Mouse (Mus musculus): Measurements from ENCODE around the gene Thap3.
A peak's percentile ranks its signal among the peaks of the same experiment; 100 is the strongest.

Thap3 gene

DNA sequence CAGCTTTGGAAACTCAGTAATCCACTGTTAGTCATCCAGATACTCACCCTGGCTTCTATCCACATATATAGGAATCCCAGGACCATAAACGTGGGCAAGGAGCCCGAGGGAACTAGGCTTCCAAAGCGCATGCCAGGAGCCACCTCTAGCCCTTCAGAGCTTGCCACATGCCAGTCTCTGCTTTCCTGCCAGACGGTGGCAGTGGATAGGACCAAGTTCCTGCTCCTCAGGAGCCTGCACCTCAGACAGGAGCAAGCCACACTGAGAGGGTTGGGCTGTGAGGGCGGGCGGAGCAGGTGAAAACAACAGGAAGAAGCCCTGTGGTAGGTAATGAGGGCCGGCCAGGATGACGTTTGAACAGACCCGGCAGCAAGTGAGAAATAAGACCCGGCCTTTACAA is 2.9 kb downstream of the Thap3 start:
- no peak for DNase-seq (ENCODE audit: low spot score in 2 of 2)

DNA sequence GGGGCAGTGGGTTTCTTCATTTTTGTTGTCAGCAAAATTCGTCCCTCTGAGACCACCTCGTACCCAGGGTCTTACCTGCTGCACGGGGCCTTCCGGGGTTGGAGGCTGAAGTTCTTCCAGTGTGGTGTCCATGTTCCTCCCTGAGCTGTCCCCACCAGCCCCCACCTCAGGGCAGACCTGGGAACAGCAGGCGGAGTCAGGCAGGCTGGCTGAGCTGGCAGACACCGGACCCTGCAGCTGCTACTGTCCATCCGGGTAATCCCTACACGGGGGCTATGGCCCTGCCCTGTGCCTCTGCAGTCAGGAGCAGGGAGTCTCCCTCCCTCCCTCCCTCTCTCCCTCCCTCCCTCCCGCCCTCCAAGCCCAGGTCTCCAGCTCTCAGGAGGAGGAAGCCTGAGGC is 5.2 kb downstream of the Thap3 start:
- no peak for DNase-seq (ENCODE audit: low spot score in 2 of 2)

DNA sequence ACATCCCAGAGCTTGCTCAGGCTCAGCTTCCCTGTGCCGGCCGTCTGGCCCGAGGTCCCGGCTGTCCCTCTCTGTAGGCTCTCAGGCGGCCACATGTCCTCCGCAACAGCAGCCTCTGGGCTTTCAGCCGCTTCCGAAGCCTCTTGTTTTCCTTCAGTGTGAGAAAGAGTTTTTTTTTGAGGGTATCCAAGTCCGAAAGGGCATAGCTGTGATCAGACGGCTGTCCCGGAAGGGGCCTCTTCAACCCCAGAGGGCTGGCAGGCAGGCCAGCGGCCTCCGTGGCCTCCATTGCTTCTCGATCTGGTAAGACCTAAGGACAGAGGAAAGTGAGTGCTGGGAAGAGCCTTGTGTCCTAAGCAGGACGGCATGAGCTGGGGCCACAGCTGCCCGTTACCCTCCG is 5.8 kb downstream of the Thap3 start:
- DNase-seq (ENCODE audit: low spot score in 2 of 2): no peak

DNA sequence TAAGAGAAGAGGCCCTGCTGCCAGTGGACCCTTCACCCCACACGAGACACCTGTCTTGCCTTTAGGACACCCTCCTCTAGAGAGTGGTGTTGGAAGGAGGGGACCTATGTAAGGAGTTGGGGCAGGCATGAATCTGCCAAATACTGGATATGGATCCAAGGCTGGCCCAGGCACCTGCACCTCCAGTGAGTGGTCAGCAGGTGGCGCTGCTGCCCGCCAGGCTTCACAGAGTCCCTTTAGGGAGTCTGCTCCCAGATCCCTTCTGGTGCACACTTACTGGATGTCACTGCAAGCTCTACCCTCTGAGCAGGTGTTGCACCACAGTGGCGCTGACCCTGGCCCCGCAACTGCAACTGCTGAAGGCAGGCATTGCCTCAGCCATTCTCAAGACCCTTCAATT is 7.4 kb downstream of the Thap3 start:
- peak; percentile 79 to 82 for DNase-seq (ENCODE audit: low spot score in 2 of 2)

DNA sequence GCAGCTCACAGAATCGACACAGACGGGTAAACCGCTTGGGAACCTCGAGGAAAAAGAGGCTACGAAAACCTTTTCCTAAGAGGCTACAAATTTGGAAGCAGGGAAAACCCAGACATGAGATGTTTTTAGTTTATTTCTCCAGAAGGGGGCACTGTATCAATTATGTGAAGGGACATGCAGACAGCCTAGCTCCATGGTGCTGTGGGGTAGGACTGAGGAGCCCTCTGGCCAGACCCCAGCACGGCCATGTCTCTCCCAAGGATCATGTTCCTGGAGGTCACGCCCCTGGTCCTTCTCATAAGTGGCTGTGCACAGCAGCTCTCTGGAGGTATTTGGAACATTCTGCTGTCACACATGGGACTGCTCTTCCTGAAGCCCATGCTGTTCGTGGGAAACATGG is 8.1 kb downstream of the Thap3 start:
- DNase-seq (ENCODE audit: low spot score in 2 of 2): no peak

DNA sequence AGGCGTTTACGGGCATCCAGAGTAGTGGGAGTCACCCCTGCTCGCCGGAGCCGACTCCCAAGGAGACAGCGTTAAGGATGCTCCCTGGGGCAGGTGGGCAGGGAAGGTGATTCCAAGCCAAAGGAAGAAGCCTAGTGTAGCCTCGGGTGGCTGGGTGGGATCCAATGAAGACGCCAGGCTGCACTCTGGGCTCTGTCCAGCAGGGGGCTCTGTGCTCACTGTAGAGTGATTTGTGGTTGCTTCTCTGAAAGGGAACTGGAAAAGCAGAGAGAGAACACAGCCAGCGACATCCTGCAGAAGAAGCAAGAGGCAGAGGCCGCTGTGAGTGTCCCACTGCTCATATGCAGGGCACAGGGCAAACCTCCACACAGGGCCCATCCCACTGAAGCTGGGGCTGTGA is 11.0 kb downstream of the Thap3 start:
- peak; percentile 86 to 93 for DNase-seq (ENCODE audit: low spot score in 2 of 2)

DNA sequence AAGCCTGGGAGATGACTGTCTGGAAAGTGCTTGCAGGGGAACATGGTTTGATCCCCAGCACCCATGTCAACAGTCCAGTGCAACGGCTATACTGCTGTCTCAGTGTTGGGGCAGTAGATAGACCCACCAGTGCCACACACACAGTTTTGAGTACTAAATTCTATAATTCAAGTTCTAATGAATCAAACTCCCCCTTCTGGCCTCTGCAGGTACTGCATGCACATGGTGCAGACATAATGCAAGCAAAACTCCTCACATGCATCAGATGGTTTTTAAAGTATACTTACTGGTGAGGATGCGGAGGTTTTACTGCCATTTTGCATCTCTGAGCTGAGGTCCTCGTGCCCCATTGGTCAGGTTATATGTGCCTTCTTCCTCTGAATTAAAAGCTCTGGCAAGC is 13.4 kb downstream of the Thap3 start:
- peak; percentile 72 to 87 for DNase-seq (ENCODE audit: low spot score in 2 of 2)

DNA sequence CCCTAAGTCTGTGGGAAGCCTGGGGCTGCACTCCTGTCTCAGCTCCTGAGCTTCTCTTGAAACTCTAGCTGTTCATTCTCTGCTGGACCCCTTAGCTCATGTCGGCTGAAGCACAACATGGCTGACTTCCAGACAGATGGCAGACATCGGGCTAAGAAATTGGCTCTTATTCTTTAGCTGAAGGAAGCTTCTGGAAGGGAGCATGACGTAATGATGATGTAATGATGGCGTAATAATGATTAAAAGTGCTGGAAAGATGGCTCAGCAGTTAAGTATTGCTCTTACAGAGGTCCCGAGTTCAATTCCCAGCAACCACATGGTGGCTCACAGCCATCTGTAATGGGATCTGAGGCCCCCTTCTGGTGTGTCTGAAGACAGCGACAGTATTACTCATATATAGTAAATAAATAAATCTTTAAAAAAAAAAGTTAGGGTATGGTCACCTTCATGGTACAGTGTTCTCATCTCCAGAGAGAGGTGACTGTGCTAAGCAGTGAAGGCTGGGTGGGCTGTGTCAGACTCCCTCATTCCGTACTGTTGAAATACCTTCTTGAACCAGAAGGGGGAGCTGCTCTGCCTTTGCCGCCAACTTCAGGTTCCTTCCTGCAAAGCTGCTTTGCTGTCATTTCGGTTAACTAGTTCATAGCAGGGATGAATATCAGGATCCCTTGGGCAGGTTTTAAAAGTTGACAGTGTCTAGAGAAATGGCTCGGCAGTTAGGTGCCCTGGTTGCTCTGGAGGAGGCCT is 16.4 kb downstream of the Thap3 start:
- DNase-seq (ENCODE audit: low spot score in 2 of 2): peak in 1 of 2 experiments; percentile 64

DNA sequence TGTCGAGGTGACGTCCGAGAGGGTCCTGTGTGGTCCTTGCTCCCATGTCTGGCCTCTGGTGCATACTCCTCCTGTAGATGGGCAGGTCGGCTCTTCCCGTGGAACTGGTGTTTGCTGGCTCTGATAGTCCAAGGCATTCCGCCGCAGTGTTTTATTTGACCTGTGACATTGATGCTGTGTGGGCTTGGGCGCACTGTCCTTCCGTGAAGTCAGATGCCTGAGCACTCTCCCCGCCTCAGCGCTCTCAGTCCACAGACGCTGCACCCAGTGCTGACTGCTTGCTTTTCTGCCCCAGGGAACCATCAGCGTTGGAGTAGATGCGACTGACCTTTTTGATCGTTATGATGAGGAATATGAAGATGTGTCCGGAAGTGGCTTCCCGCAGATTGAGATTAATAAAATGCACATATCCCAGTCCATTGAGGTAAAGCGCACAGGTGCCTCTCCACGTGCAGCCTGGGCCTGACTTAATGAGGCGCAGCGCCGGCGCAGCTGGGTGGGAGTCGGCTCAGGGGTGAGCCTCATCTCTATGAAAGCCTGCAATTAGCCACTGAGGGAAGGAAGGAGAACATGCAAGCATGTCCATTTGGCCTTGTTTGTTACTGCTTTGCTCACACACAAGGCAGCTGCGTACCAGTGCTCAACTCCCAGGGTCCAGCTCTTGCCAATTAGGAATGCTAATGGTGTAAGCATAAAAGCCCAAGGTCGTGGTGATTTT is 20.4 kb downstream of the Thap3 start:
- DNase-seq (ENCODE audit: low spot score in 2 of 2): no peak

DNA sequence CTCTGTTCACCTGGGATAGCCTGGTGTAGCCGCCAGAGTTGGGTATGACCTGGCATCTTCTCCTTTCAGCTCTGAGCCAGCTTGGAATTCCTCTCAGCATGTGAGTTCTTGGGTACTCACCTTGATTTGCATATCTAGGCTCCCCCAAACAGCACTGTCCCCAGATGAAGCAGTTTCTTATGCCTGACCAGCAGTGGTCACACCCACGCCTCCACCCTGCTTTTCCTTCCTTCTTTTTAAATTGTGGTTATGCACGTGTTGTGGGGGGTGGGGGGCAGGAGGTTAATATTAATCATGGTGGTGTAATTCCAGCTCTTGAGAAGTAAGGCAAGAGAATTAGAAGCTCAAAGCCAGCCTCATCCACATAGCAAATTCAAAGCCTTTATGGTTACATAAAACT is 26.0 kb downstream of the Thap3 start:
- peak in 1 of 2 experiments; percentile 60 for DNase-seq (ENCODE audit: low spot score in 2 of 2)

DNA sequence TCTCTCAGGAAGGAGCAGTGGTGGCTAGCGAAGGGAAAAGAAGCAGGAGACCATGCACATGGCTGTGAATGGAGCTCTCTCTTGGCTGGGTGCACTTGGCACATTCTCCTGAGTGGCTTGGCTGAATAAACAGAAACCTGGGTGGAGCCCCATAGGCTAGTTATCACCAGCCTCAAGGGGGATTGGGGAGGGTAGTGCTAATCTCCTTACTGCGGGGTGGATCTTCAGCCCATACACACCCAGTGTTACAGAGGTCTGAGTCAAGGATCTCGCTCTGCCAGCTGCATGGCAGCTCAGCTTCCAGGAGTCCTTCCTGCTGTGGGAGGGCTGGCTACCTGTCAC is 28.3 kb downstream of the Thap3 start:
- DNase-seq (ENCODE audit: low spot score in 2 of 2): peak; percentile 69 to 70

DNA sequence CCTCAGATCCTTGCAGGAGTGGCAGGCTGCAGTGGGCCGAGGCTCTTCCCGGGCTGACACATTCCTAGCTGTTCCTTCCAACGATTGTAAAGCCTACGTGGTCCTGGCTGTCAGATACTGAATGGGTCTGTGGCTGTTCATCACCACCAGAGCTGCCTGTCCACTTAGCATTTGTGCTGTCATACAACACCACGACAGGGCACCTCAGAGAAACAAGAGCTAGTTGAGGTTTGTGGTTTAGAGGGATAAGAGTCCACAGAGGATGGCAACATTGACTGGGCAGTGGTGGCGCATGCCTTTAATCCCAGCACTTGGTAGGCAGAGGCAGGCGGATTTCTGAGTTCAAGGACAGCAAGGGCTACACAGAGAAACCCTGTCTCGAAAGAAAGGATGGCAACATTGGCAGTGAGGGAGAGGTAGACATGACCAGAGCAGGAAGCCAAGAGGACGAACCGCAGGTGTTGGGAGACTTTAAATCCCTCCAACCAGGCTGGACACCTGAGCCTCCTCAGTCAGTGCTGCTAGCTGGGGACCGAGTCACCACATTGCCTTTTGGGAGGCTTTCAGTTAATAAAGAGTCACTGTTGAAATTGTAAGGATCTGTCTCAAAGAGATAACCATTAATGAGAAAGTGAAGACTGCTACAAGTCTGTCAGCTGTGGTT is 28.8 kb downstream of the Thap3 start:
- DNase-seq (ENCODE audit: low spot score in 2 of 2): peak in 1 of 2 experiments; percentile 54

DNA sequence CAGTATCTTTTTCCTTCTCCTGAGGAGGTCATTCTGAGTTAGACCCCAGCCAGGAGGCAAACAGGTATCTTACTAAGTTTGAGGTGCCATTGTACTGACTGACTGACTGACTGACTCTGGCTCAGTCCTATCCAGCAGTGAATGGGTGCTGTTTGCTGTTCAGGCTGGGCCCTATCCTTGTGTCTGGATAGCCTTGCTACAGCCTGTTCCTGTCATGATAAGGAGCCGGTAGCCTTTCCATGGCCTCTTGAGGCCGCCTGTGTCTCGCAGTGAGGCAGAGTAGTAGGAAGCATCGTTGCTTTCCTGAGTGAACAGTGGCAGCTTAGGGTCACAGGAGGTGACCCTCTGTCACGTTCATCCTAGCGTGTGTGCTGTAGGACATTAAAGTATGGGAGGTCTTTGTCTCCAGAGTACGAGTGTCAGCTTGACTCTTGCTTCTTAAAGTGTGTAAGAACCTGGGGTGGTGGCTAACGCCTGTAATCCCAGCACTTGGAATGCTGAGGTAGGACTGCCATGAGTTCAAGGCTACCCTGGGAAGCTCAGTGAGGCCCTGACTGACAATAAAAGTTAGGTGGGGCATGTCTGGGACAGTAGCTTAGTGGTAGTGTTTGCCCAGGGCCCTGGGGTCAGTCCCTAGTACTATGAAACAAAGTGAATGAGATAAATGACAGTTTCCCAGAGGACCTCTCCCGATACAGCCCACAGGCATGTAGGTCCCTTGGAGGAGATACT is 31.0 kb downstream of the Thap3 start:
- peak; percentile 51 to 57 for DNase-seq (ENCODE audit: low spot score in 2 of 2)

DNA sequence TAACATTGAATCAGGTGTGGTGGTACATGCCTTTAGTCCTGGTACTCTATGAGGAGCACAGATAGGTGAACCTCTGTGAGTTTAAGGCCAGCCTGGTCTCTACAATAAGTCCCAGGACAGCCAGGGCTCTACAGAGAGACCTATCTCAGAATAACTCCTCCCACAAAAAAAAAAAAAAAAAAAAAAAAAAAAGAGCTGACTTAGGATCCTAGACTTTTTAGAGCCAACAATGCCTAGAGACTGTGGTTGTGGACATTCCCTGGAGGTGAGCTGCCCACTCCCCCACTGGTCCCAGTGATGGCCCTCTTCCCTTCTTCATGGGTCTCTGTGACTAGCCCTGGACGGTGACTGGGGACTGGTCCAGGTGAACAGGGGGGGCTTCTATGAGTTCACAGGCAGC is 33.0 kb downstream of the Thap3 start:
- no peak for DNase-seq (ENCODE audit: low spot score in 2 of 2)

DNA sequence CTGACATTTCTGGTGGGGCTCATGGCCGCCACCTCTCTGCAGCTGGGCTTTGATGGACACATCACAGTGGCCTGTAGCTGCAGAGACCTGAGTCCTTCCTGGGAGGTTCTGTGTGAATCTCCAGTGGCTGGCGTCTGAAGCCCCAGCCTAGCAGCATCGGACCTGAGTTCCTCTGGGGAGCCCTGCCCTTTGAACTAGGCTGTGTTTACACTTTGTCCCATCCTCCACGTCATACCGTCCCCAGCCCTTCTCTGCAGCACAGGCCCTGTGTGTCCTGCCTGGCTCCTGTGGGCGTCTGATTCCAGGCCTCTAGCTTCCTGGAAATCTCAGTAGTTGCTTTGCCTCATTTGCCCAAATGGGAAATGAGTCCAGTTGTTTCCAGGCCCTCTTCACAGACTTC is 35.6 kb downstream of the Thap3 start:
- no peak for DNase-seq (ENCODE audit: low spot score in 2 of 2)

DNA sequence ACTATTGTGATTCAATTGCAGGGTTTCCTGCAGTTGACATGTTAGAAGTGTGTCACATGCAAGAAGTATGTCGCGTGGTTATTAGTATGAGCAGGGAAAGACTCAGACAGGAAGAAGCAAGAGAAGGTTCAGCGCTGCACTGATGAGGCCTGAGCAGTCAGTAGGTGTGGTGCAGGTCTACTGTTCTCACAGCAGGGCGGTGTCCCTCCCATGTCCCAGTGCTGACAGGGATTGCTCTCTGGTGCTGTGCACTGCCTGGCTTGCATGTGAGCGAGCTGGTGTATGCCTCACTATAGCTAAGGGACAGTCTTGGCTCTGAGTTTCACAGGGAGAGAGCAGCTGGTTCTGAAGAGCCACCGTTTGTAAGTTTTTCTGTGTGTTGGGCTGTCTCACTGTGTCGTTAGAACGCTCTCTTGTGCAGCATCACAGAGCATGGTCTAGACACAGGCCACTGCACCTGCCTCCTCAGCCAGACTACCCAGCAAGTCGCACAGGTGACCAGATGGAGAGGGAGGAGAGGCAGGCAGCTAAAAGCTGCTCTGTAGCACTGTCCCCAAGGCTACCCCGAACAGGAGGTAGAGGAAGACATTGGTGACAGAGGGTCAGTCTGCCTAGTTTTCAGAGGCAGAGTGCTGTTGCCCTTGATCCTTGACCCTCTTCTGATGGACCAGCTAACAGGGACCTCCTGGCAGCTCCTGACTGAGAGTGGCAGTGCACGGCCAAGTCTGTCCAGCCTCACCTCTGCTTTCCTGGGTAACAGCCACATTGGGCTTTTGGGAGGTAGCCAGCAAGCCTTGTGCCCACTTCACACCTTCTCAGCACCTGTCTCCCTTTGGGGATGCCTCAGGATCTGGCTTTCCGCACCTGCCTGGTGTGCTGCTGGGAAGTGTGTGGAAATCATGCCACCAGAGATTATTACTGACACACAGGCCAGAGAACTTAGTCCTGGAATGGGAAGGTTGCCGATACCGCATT is 40.0 kb downstream of the Thap3 start:
- DNase-seq (ENCODE audit: low spot score in 2 of 2): no peak

DNA sequence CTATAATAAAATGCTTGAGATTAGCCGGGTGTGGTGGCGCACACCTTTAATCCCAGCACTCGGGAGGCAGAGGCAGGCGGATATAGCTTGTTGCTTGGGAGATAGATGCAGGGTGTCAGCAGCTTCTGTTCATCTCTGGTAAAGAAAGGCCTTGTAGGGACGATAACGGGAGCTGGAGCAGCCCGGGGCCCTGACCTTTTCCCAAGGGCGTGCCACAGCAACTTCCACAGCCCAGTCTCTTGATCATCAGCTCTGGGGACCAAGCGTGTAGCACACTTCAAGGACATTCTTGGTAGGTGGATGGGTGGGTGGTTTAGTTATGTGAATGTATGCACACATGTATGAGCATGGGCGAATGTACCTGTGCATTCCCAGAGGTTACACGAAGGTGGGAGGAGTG is 42.6 kb downstream of the Thap3 start:
- no peak for DNase-seq (ENCODE audit: low spot score in 2 of 2)

DNA sequence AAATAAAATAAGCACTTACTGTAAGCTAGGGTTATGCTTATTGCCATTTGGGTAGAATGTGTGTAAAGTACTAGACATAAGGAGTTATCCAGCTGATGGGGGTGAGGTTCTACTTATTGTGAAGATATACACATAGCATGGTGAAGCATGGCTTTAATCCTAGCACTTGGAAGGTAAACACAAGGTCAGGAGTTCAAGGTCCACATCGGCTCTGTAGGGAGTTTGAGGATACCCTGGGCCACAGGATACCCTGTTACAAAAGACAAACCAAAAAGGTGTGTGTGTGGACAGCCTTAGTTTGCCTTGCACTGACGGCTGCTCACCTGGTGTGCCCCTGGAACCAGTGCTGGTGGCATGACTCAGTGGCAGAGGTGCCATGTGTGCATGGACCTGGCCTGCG is 50.7 kb downstream of the Thap3 start:
- no peak for DNase-seq (ENCODE audit: low spot score in 2 of 2)

DNA sequence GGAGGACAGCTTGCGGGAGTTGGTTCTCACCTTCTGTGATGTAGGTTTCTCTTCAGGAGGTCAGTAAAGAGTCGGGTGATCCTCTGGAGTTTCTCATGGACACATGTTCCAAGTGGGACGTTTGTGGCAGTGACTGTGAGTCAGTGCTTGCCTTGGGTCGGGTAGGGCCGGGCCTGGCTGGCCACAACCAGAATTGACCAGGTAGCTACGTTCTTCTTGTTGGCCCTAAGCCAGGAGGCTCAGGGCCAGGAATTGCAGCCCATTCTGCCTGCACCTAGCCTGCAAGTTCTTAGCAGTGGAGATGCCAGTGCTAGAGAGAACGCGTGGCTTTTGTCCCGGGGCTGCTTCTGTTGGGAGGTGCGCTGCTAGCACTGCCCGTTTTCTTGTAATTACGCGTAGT is 51.4 kb downstream of the Thap3 start:
- DNase-seq (ENCODE audit: low spot score in 2 of 2): no peak

DNA sequence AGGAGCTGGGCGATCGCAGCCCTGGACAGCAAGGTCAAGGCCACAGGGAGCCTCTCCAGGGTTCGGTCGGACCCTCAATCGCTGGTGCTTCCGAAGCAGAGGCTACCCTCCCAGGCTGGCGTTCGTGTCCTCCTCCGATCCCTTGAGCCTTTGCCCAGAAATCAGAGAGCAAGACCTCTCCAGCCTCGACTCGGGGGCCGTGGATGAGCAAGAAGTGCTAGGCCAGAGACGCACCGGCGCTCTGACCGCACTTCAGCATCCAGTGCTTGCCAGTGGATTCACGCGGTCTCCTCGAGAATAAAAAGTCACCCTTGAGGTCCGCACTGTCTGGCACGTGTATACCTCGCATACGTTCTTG is 54.6 kb downstream of the Thap3 start:
- peak in 1 of 2 experiments; percentile 35 for DNase-seq (ENCODE audit: low spot score in 2 of 2)

DNA sequence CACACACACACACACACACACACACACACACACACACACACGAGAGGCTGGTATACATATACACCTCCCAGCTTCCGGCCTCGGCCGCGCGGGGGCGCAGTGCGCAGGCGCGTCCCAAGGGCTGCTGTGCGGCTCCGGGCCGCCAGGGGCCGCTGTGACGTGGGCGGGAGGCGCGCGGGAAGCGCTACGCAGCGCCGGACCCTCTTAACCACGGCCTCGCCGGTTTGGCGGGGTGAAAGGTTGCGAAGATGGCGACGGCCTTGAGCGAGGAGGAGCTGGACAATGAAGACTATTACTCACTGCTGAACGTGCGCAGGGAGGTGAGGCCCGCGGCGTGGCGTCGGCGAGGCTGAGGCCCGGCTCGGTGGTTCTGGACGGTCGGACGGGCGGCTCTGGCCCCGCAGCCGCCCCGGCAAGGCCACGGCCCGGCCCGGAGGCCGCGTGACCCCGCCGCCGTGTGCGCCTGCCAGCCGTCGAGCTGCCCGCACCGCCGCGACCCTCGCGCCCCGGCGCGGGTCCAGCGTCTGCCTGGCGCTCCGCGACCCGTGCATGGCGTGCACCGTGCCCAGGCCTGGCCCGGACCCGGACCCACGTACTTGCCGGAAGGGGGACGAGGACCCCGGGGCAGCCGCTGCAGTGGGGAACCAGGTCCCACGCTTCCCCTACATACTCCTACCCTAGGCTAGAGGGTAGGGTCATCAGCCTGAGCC is 55.1 kb downstream of the Thap3 start, which contains the start of gene Dnajc11:
Dnajc11 (plus strand) TSS at position 187 of the 710 bp plus-strand sequence.
- DNase-seq (ENCODE audit: low spot score in 2 of 2): peak; percentile 93 to 99

Measured in spleen, postnatal 10 days (tissue).